Mouse (Mus musculus): ENCODE measurements around the gene Pkn1. TPM values are rescaled to one million over a fixed set of nuclear protein-coding genes. Genes with fewer than 3 reads are reported as not detected.

Gene Pkn1
- polyA plus RNA-seq, 1 experiment from 2014 or later, result 31.8 TPM

- H3K36me3 ChIP-seq (ENCODE audit: control insufficient read depth, insufficient read depth, low read length), result peaks cover 12% of the 10 kb centered on the region
- ATAC-seq (ENCODE audit: low read depth), result no peak; the same call in 1 of the 2 replicates
- H3K4me3 ChIP-seq (ENCODE audit: low read length), result no peak overlapping the region
- H3K27me3 ChIP-seq (ENCODE audit: control insufficient read depth, insufficient read depth, low read depth, low read length), result no peaks in the 10 kb centered on the region
- H3K4me1 ChIP-seq (replicated peaks; ENCODE audit: control insufficient read depth, insufficient read depth, low read length), result peaks cover 71% of the 10 kb centered on the region
- WGBS, result 37% methylated on average over 2 of the region's 2 CpGs
- no peak overlapping the region; the same call in 1 of the 2 replicates for H3K9ac ChIP-seq (ENCODE audit: low read length)
- H3K9me3 ChIP-seq (ENCODE audit: control insufficient read depth, low read length), result no peaks in the 10 kb centered on the region
- H3K27ac ChIP-seq (ENCODE audit: low read length), result peak overlapping the region; percentile 73
- no peak overlapping the region for H3K4me2 ChIP-seq (ENCODE audit: low read depth, low read length)
Observed at GRCm38 (mm10) chr8:83664931-83665625, 33.9 kb downstream of the Pkn1 start.

GRCm38 (mm10) chr8:83664096-83664495 lies 34.9 kb downstream of the Pkn1 start:
- H3K36me3 ChIP-seq (ENCODE audit: control insufficient read depth, insufficient read depth, low read length), result peaks cover 9% of the 10 kb centered on the region
- peak overlapping the region; percentile 73; the same call in 1 of the 2 replicates for H3K27ac ChIP-seq (ENCODE audit: low read length)
- no peaks in the 10 kb centered on the region for H3K9me3 ChIP-seq (ENCODE audit: control insufficient read depth, low read length)
- H3K4me2 ChIP-seq (ENCODE audit: low read depth, low read length), result no peak overlapping the region
- H3K4me3 ChIP-seq (ENCODE audit: low read length), result no peak overlapping the region
- no peak for ATAC-seq (ENCODE audit: low read depth)
- 82% methylated on average over 13 of the region's 13 CpGs for WGBS
- no peak overlapping the region; the same call in 1 of the 2 replicates for H3K9ac ChIP-seq (ENCODE audit: low read length)
- no peaks in the 10 kb centered on the region for H3K27me3 ChIP-seq (ENCODE audit: control insufficient read depth, insufficient read depth, low read depth, low read length)
- peaks cover 73% of the 10 kb centered on the region for H3K4me1 ChIP-seq (replicated peaks; ENCODE audit: control insufficient read depth, insufficient read depth, low read length)

- H3K9me3 ChIP-seq (ENCODE audit: control insufficient read depth, low read length), result no peaks in the 10 kb centered on the region
- peak overlapping the region; percentile 48 for H3K9ac ChIP-seq (ENCODE audit: low read length)
- WGBS, result 2% methylated on average over 4 of the region's 4 CpGs
- ATAC-seq (ENCODE audit: low read depth), result peak; percentile 79
- no peaks in the 10 kb centered on the region for H3K27me3 ChIP-seq (ENCODE audit: control insufficient read depth, insufficient read depth, low read depth, low read length)
- peak overlapping the region; percentile 90 for H3K27ac ChIP-seq (ENCODE audit: low read length)
- H3K4me3 ChIP-seq (ENCODE audit: low read length), result no peak overlapping the region
- H3K36me3 ChIP-seq (ENCODE audit: control insufficient read depth, insufficient read depth, low read length), result peaks cover 11% of the 10 kb centered on the region
- peak overlapping the region; percentile 28 for H3K4me2 ChIP-seq (ENCODE audit: low read depth, low read length)
- H3K4me1 ChIP-seq (replicated peaks; ENCODE audit: control insufficient read depth, insufficient read depth, low read length), result peaks cover 62% of the 10 kb centered on the region
Observed at GRCm38 (mm10) chr8:83662421-83662826, 36.6 kb downstream of the Pkn1 start.

DNA sequence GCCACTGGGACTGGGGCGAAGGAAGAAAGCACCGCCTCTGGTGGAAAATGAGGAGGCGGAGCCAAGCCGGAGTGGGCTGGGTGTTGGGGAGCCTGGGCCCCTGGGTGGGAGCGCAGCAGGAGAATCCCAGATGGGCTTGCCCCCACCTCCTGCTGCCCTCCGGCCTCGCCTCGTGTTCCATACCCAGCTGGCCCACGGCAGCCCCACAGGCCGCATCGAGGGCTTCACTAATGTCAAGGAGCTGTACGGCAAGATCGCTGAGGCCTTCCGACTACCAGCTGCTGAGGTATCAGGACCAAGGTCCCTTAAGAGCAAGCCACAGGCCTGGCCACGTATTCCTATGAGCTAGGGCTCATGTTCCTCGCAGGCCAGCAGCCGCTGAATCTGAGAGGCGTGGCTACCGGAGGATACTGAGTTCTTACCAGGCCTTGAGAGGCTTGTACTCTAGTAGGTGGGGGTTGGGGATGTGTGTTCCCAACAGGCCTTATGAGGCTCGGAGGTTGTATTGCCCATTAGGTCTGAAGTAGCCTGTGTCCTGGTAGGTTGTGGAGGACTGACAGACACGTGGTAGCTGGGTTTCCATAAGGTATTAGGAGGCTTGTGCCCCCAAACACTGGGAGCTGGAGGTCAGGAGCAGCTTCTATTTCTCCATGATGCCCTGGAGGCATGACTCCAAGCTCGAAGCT lies 37.8 kb downstream of the Pkn1 start:
- Histone ChIP-seq H3K4me2 (ENCODE audit: low read depth, low read length) (peak overlapping the region; percentile 40), H3K27ac (ENCODE audit: low read length) (peak overlapping the region; percentile 21), H3K9me3 (ENCODE audit: control insufficient read depth, low read length) (no peaks in the 10 kb centered on the region), H3K36me3 (ENCODE audit: control insufficient read depth, insufficient read depth, low read length) (peaks cover 11% of the 10 kb centered on the region), H3K27me3 (ENCODE audit: control insufficient read depth, insufficient read depth, low read depth, low read length) (no peaks in the 10 kb centered on the region), H3K4me1 (replicated peaks; ENCODE audit: control insufficient read depth, insufficient read depth, low read length) (peaks cover 54% of the 10 kb centered on the region), H3K9ac (ENCODE audit: low read length) (peak overlapping the region; percentile 64), H3K4me3 (ENCODE audit: low read length) (peak overlapping the region; percentile 31)
- WGBS, result 21% methylated on average over 22 of the region's 22 CpGs
- ATAC-seq (ENCODE audit: low read depth), result 0 out of 2 replicates have a peak, but pooled peaks have one; percentile 3

DNA sequence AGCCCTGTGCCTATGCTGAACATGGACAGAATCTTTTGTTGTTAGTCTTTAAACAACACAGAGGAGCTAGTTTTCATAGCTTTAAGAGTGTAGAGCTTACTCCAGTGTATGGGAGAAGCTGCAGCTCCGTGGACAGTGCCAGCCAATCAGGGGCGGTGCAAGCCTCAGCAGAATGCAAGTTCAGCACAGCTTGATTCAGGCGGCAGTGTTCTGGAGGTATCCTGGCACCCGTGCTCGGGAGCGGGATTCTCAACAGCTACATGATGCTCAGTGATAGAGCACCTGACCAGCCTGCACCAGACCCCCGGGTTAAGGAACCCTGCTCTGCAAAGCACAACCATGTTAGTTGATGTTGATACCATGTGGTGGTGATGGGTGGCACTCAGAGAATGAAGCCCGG lies 38.4 kb downstream of the Pkn1 start:
- H3K36me3 ChIP-seq (ENCODE audit: control insufficient read depth, insufficient read depth, low read length), result peaks cover 11% of the 10 kb centered on the region
- H3K9ac ChIP-seq (ENCODE audit: low read length), result peak overlapping the region; percentile 64
- H3K27ac ChIP-seq (ENCODE audit: low read length), result peak overlapping the region; percentile 21; the same call in 1 of the 2 replicates
- H3K4me3 ChIP-seq (ENCODE audit: low read length), result no peak overlapping the region; the same call in 1 of the 2 replicates
- H3K27me3 ChIP-seq (ENCODE audit: control insufficient read depth, insufficient read depth, low read depth, low read length), result no peaks in the 10 kb centered on the region
- H3K4me1 ChIP-seq (replicated peaks; ENCODE audit: control insufficient read depth, insufficient read depth, low read length), result peaks cover 48% of the 10 kb centered on the region
- no peaks in the 10 kb centered on the region for H3K9me3 ChIP-seq (ENCODE audit: control insufficient read depth, low read length)
- no peak for ATAC-seq (ENCODE audit: low read depth)
- WGBS, result 15% methylated on average over 8 of the region's 8 CpGs
- H3K4me2 ChIP-seq (ENCODE audit: low read depth, low read length), result peak overlapping the region; percentile 40

- 0 out of 2 replicates have a peak, but pooled peaks cover 5% of the 10 kb centered on the region for H3K36me3 ChIP-seq (ENCODE audit: control insufficient read depth, insufficient read depth, low read length)
- H3K9me3 ChIP-seq (ENCODE audit: control insufficient read depth, low read length), result no peaks in the 10 kb centered on the region
- no peaks in the 10 kb centered on the region for H3K27me3 ChIP-seq (ENCODE audit: control insufficient read depth, insufficient read depth, low read depth, low read length)
- 65% methylated on average over 13 of the region's 13 CpGs for WGBS
- H3K4me1 ChIP-seq (replicated peaks; ENCODE audit: control insufficient read depth, insufficient read depth, low read length), result peaks cover 38% of the 10 kb centered on the region
- H3K4me2 ChIP-seq (ENCODE audit: low read depth, low read length), result no peak overlapping the region
- ATAC-seq (ENCODE audit: low read depth), result peak; percentile 12; the same call in 1 of the 2 replicates
- peak overlapping the region; percentile 72 for H3K27ac ChIP-seq (ENCODE audit: low read length)
- no peak overlapping the region for H3K9ac ChIP-seq (ENCODE audit: low read length)
- H3K4me3 ChIP-seq (ENCODE audit: low read length), result no peak overlapping the region
Observed at GRCm38 (mm10) chr8:83656484-83657246, 42.3 kb downstream of the Pkn1 start.

- H3K36me3 ChIP-seq (ENCODE audit: control insufficient read depth, insufficient read depth, low read length), result 0 out of 2 replicates have a peak, but pooled peaks cover 5% of the 10 kb centered on the region
- no peaks in the 10 kb centered on the region for H3K27me3 ChIP-seq (ENCODE audit: control insufficient read depth, insufficient read depth, low read depth, low read length)
- H3K27ac ChIP-seq (ENCODE audit: low read length), result no peak overlapping the region
- no peak overlapping the region for H3K4me2 ChIP-seq (ENCODE audit: low read depth, low read length)
- no peaks in the 10 kb centered on the region for H3K9me3 ChIP-seq (ENCODE audit: control insufficient read depth, low read length)
- H3K4me1 ChIP-seq (replicated peaks; ENCODE audit: control insufficient read depth, insufficient read depth, low read length), result peaks cover 32% of the 10 kb centered on the region
- no peak overlapping the region for H3K9ac ChIP-seq (ENCODE audit: low read length)
- no peak for ATAC-seq (ENCODE audit: low read depth)
- 85% methylated on average over 9 of the region's 9 CpGs for WGBS
- no peak overlapping the region for H3K4me3 ChIP-seq (ENCODE audit: low read length)
Observed at GRCm38 (mm10) chr8:83656043-83656442, 42.9 kb downstream of the Pkn1 start.

GRCm38 (mm10) chr8:83654725-83655124 lies 44.3 kb downstream of the Pkn1 start:
- no peak overlapping the region for H3K9ac ChIP-seq (ENCODE audit: low read length)
- ATAC-seq (ENCODE audit: low read depth), result no peak
- no peak overlapping the region for H3K4me2 ChIP-seq (ENCODE audit: low read depth, low read length)
- no peaks in the 10 kb centered on the region for H3K27me3 ChIP-seq (ENCODE audit: control insufficient read depth, insufficient read depth, low read depth, low read length)
- H3K27ac ChIP-seq (ENCODE audit: low read length), result no peak overlapping the region
- no peaks in the 10 kb centered on the region for H3K9me3 ChIP-seq (ENCODE audit: control insufficient read depth, low read length)
- 92% methylated on average over 6 of the region's 6 CpGs for WGBS
- 0 out of 2 replicates have a peak, but pooled peaks cover 5% of the 10 kb centered on the region for H3K36me3 ChIP-seq (ENCODE audit: control insufficient read depth, insufficient read depth, low read length)
- peaks cover 20% of the 10 kb centered on the region for H3K4me1 ChIP-seq (replicated peaks; ENCODE audit: control insufficient read depth, insufficient read depth, low read length)
- H3K4me3 ChIP-seq (ENCODE audit: low read length), result no peak overlapping the region

DNA sequence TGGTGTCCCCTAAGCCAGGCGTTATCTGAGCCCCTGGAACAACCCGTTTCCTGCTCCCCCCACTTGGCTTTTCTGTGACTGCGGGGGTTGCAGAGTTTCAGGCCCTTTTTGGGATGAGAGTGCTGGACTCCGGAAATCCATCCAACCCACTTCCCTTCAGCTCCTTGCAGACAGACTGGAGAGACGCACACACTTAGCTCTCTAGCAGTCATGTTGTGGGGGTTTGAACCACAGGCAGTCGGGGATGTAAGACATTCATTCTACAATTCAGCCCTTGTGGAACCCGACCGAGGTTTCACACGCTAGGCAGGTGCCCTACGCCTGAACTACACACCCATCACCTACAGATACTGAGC lies 45.3 kb downstream of the Pkn1 start:
- Histone ChIP-seq H3K4me3 (ENCODE audit: low read length) (peak overlapping the region; percentile 81), H3K4me1 (replicated peaks; ENCODE audit: control insufficient read depth, insufficient read depth, low read length) (peaks cover 20% of the 10 kb centered on the region), H3K27me3 (ENCODE audit: control insufficient read depth, insufficient read depth, low read depth, low read length) (no peaks in the 10 kb centered on the region), H3K9ac (ENCODE audit: low read length) (peak overlapping the region; percentile 93), H3K4me2 (ENCODE audit: low read depth, low read length) (peak overlapping the region; percentile 90), H3K9me3 (ENCODE audit: control insufficient read depth, low read length) (no peaks in the 10 kb centered on the region), H3K27ac (ENCODE audit: low read length) (peak overlapping the region; percentile 77), H3K36me3 (ENCODE audit: control insufficient read depth, insufficient read depth, low read length) (0 out of 2 replicates have a peak, but pooled peaks cover 5% of the 10 kb centered on the region)
- 21% methylated on average over 10 of the region's 10 CpGs for WGBS
- ATAC-seq (ENCODE audit: low read depth), result no peak

Data from lung, embryonic 16.5 days (tissue).